Mouse (Mus musculus) megakaryocyte, adult 5-6 weeks (primary cell): ENCODE measurements around the gene Acss1. TPM values are rescaled to one million over a fixed set of nuclear protein-coding genes. Genes with fewer than 3 reads are reported as not detected.

Experiments used
- ATAC-seq: 2 replicates; pipeline ENCODE4 v1.8.0; 2016; ENCODE audit warnings: mild to moderate bottlenecking, inconsistent platforms; ENCODE audit not compliant: poor library complexity, severe bottlenecking
- total RNA-seq, 2 experiments: library from RNA; stranded (forward) in 1 of 2; stranded (reverse) in 1 of 2; fragments of 153-499, 151-499 nt in 1 of 2; fragments of 221-1000, 200-1000 nt in 1 of 2; gene quantifications; 2 replicates each; pipeline versions ENCODE4 v1.2.3 to v1.2.4; 2015 to 2017

Gene Acss1
- total RNA-seq, 2 experiments from 2014 or later: 12.4 to 15.9 TPM

DNA sequence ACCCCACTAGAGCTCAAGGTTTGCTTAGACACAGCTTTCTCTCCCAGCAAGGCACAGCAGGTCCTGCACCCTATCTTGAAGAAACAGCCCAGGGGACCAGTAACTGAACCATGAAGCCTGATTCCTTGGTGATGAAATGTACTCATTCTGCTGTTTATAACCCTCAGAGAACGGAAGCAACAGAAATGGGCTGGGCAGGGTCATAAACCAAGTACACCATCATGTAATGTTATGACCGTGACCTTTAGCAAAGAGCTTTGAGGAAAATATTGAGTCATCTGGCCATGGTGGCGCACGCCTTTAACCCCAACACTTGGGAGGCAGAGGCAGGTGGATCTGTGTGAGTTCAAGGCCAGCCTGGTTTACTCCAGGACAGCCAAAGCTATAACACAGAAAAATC, 23.1 kb downstream of the Acss1 start:
- ATAC-seq: 0 out of 2 replicates have a peak, but pooled peaks have one; percentile 17

DNA sequence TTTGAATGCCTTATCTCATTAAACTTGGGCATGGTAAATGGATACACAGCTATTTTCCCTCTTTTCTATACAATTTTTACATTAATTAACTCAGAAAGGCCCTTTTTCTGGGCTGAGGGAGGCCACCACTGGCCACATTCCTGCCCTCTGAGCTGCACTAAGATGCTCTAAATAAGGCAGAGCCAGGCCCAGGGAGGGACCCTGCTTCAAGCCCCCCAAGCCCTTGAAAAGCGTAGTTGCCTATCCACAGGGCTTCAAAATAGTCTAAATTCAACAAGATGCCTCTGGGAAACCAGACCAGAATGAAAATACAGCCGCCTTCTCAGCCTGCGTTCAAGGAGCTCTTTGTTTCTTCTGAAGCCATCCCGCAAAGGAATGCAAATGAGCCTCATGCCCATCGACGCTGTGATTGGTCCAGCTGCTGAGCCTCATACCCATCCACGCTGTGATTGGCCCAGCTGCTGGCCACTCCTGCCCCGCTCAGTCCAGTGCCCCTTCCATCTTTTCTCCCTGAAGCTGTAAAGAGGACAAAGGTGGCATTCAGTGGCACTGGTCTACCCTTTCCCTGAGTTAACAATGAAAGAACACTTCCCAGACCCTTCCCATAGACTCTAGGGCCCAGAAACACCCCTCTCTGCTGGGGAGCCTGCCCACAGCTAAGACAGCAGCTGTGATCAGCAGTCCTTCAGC, 24.4 kb downstream of the Acss1 start:
- ATAC-seq: no peak

DNA sequence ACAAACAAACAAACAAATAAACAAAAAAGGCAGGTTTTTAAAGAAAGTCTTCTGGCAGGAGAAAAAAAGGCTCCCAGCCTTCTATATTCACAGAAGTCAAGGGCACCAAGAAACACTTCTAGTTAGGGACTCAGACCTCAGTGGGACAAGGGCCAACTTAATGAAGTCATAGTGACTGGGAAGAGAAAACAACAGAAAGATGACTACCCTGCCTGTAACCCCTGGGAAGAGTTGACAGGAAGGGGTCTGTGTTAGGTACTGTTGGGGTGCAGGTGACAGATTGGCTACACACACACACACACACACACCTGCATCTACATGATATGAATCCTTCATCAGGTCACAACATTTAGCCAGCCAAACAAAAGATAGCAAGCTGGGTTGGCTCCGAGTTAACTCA, 25.1 kb downstream of the Acss1 start:
- no peak for ATAC-seq

DNA sequence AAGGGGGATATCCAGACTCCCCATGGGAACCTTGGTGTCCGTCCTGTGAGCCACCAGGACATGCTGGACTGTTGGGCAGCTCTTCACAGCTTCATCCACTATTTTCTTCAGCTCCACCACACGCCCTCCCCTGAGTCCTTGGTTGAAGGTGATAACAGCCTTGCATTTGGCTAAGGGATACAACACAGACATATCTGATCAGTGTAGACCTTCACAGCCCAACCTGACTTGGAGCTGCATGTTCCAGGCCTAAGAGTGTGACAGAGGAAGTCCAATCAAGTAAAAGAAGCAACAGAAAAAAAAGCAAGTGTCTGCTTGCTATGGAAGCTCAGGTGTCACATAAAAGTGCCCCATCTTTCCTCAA, 29.9 kb downstream of the Acss1 start:
- ATAC-seq: no peak

DNA sequence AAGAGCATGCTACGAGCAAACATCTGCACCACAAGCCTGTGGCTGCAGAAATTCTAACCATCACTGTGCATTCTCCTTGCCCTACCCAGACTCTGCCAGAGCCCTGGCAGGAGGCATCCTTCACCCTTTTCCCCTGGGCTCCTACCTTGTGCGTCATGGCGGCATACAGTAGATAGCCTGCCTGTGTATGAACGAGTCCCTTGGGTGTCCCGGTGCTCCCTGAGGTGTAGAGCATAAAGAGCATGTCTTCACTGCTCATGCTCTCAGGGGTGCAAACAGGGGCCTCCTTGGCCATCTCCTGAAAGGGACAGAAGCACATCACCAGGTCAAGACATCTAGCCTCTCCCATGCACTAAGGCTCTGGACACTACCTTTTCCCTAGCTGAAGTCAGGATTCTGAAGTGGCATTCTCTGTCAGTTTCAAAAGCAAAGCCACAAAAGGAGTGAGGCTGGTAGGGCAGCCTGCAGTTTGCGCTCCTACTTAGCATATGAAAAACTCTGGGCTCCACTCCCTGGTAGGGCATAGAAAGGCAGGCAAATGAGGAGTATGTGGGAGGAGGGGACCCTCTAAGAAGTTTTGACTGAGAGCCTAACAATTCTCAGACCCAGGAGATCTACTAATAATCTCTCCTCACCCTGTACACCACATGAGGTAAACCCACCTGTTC, 30.5 kb downstream of the Acss1 start:
- no peak for ATAC-seq

DNA sequence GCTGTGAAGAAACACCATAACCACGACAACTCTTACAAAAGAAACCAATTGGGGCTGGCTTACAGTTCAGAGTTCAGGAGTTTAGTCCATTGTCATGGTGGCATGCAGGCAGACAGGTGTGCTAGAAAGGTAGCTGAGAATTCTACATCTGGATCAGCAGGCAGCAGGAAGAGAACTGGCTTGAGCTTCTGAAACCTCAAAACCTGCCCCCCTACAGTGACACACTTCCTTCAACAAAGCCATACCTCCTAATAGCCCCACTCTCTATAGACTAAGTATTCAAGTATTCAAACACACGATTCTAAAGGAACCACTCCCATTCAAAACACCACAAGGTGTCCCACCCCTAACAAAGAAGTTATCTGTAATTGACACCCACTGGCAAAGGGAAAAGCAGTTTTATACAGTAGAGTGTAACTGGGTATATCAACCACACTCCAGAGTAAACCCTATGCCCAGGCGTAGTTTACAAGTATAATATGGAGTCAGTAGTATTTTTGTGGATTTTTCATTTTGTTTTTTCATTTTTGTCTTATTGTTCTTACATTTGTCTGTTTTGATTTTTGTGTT, 32.3 kb downstream of the Acss1 start:
- ATAC-seq: no peak

DNA sequence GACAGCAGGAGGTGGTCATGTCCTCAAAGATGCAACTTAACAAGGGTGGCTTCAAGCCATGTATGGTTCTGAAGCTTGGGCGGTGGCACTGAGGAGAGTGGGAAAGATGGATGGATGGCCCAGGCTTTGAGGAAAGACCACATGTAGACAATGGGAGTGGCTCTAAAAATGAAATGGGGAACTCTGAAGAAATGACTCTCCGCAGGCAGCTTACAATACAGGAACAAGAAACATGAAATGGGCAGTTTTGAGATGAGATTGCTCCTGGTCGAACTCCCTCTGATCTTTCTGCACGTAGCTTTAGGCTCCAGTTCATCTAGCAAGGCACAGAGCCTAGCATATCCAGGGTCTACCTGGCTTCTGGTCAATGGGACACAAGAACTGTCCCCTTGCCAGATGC, 39.0 kb downstream of the Acss1 start:
- peak; percentile 74 for ATAC-seq

DNA sequence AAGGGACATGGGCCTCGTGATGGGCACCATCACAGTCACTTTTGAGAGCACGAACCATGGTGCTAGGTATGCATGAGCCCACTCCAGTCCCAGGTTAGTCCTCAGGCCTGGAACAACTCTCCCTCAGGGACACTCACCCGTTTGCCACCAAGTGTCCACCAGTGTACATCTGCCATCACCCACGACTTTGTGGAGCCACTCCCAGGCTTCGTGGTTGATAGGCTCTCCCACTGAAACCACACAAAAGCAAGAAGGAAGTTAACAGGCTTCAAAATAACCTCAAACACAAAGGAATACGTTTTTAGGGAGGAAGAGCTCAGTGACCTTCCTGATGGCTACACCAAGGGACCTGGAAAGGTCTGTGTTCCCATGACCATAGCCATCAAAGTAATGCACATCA, 41.2 kb downstream of the Acss1 start:
- peak; percentile 71 for ATAC-seq

DNA sequence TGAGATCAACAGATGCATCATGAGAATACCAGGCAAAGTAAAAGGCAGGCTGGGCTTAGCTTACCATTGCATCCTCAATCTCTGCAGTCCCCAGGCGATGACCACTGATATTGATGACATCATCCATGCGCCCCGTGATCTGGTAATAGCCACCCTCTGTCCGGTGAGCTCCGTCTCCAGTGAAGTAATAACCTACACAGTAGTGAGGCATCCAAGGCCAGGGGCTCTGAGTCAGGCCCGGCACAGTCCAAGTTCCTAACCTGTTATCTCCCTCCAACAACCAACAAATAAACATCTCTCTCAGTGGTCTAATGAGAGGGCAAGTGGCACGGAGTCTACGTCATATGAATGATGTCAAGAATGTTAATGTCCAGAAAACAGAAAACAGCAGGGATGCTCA, 43.4 kb downstream of the Acss1 start:
- no peak for ATAC-seq

DNA sequence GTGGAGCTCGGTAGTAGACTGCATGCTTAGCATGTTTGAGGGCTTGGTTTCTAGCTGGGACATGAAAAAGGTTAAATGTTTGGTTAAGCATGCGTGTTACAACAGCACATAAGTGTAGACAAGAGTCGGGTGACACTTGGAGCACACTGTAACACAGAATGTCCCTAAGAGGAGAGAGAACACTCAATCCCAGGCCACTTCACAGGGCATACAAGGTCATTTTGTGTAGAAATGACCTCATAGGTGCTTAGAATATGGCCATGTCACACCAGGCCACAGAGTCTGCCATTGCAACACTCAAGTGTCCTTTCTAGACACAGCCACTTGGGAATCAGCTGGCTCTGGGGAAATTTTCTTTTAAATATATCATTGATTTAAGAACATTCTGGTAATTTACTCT, 44.3 kb downstream of the Acss1 start:
- ATAC-seq: no peak

DNA sequence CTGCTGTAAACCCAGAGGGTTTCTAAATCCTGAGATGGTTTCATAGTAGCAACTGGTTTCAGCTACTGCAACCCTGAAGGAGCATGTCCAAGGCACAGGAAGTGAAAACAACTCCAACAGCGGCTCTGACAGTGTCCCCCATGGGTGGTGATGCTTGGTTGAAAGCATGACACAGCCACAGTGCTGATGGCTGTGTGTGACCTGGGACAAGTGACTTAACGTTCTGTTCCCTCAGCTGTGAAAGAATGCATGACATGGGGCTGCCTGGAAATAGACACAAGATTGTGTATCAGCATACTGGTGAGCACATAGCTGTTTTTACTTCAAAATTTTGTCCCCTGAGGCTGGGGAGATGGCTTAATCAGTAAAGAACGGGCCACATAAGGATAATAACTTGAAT, 46.6 kb downstream of the Acss1 start:
- ATAC-seq: peak; percentile 81

DNA sequence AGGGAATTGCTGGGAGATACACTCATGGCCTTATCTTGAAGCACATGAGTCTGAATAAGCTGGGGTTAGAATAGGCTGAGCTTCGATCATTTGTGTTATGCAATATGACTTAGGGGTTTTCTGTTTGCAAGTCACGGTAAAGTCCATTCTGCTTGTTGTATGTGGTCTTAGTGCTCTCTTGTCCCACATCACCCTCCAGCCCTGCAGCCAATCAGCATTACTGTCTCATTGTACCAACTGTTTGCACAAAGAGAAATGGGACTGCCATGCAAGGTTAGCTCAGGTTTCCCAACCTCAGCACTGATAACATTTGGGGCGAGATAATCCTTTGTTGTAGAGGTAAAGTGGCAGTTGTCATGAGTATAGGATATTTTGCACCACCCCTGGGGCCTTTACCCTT, 58.2 kb downstream of the Acss1 start:
- ATAC-seq: no peak

DNA sequence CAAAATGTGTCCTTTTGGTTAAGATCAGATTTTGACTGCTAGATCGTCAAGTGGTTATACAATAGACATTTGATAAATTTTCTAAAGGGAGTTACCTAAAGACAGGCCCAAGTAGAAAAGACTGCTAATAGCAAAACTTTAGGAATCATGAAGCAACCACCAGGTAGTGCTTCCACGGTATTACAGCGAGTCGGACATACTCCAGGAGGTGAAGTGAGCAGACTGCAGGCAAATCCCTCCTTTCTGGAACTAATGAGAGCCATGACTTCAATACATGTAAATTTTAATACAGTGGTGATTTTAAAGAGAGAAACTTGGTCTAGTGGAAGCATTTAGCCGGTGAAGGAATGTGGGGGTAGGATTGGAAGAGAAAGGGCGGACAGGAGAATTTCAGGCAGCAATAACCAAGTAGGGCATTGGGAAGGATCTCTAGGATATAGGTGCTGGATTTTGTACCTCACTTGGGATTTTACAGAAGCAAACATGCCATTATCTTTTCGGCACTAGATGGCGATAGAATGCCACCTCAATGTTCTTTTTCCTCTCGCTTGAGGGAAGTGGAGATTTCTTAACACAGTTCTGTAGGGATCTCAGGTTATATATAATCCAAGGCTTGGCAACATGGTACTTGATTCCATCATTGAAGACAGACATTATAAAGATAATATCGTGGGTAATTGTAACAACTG, 59.3 kb downstream of the Acss1 start:
- peak; percentile 64 for ATAC-seq

DNA sequence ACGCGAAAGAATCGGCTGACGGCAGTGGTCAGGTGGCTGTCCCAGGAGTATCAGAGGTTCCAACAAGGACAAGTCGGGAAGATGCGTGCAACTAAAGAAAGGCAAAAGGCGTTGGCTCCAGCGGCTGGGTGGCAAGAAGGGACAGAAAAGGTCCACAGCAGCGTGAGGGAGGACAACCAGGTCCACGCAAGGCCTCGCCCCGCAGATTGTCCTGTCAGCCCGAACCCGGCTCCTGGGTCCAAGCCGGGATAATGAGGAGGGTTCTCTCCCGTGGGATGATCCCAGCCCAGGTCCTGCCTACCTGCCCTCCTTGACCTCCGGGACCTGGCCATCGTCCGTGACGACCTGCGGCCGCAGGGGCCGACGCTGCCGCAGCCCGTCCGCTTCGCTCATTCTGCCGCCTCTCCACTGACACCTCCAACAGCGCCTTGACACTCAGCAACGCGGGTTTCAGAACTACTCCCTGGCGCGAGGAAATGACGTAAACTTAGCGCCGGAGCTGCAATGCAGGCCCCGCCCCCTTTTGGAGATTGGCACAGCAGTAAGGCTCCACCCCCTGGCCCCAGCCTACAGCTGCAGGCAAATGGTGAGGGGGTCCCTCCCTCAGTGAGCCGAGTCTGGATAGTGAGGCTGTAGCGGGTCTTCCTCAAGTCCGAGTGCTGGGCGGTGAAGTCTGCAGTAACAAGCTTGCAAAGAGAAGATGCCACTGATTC, 60.1 kb downstream of the Acss1 start, which contains the start of gene Apmap:
Gene Apmap, minus strand, starts transcription at position 481 of the 713 bp plus-strand sequence.
- peak; percentile 80 for ATAC-seq

DNA sequence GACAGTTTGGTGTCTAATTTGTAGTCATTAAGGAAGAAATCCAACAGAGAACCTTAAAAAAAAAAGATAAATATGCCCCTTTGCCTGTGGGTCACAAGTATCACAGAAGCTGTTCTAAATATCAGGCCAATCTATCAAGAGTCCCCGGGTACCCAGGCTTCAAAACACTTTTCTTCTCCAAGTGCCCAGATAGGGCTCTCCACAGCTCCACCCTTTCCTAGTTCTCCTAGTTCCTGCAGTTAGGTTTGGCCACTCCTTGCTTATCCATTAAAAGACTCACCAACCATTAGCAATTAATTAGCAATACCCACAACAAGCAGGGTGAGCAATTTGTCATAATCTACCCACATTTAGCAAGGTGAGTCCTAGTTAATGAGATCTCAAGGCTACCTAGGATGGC, 61.2 kb downstream of the Acss1 start:
- no peak for ATAC-seq

DNA sequence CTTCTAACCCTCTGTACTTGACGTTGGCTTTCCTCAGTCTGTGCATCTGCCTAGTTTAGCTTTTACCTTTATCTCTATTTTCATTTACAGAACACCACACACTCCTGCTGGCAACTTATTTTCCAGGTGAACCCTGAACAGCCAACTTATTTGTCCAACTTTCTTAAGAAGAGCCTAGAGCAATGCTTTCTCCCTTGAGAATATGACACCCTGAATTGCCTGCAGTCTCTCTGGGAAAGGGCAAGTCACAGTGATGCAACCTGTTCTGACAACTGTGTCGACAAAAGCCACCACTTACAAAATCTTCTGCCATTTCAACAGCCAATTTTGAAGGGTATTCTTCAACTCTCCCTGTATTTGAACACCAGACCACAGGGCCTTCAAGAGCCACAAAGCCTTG, 63.5 kb downstream of the Acss1 start:
- peak; percentile 30 for ATAC-seq

DNA sequence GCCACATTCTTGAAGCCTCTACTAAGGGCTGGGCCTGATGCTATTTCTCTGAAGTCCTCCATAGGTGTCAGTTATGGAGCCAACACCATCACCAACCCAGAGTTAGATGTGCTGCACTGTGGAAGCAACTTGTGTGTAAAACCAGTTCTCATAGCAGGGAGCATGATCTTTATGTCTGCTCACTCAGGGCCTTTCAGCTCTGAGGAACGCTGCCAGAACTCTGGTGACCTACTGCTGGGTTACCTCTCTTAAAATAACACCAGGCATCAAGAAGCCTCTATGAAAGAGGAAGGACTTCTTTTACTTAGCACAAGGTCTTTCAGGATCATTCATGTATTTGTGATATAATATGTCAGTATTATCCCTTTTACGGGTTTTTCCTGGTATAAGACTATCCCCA, 66.1 kb downstream of the Acss1 start:
- ATAC-seq: no peak

DNA sequence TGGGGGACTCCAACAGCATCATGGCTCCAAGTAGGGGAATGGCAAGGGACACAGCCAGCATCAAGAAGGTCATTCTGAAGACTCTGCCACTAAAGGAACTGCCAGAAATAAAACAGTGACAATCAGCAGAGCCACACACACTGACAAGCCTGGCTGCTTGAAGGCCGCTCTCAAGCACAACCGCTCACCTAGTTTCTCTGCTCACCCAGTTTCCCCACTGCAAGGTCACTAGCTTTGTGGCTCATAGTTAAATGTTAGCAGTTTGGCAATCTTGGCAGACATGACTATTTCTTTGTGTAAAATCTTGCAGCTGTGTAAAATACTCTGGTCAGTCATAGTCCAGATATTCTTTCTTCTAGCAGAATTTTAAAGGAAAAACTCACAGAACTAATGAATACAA, 68.0 kb downstream of the Acss1 start:
- ATAC-seq: no peak

DNA sequence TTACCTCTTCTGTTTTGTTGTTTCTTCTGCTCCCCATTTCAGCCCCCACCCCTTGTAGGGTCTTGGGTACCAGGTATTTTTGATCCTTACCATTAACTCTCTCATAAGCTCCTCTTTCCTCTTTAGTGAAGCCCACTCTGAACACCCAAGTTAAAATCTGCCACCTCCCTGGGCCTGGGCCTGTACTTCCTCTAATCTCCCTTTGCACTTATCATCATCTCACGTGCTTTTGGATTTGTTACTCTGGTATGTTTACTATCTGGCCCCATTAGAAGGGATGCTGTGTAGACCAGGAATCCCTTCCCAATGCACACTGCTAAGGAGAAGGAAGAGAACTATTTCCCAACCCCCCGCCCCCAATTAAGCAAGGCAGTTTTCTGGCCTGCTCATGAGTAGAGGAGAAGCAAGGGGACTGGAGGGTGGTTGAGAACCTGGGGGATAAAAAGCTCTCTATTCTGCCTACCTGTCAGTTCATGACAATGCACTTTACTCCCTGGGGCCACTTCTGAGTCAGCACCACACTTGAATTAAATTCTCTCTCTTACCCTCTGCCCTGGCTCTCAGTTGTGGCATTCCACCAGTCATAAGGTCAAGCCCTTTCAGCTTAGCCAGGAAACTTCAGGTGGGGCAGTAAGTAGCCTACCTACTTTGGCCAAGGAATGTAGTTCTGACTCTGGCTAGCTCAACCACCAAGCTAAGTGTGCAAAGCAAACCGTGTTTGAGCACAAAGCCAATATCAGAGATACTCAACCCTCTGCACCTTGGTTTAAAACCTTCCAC, 72.7 kb downstream of the Acss1 start:
- ATAC-seq: peak; percentile 56; the same call in 1 of the 2 replicates

DNA sequence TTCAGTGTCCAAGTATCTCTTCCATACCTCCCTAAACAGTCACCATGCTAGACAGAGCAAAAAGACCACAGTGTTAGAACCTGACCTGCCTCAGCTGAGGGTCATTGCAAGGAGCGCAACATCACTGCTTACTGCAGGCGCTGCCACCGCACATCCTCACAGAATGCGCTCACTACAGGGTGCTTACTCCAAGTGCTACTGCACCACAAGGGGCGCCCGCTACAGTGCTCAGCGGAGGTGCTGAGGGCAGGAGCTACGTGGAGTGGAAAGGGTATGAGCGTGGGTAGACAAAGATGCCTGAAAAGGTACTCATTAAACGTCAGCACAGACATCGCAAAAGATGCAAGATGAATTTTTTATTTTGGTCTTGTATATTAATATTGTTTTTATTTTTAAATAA, 79.2 kb downstream of the Acss1 start:
- ATAC-seq: no peak
